Mouse (Mus musculus) stomach, embryonic 16.5 days (tissue): Measurements from ENCODE around the gene Oas1c. TPM values are rescaled to one million over a fixed set of nuclear protein-coding genes. Genes with fewer than 3 reads are reported as not detected.
A peak's percentile ranks its signal among the peaks of the same experiment; 100 is the strongest.

Experiments
- ATAC-seq: fragments of 200-750 bp; cut with Nextera tagmentation; 2 replicates; pipeline ENCODE4 v1.8.0; 2017; ENCODE audit warnings: moderate number of reproducible peaks, moderate TSS enrichment; ENCODE audit not compliant: insufficient read depth, low FRiP score
- H3K27ac ChIP-seq: fragments of 300-500 bp; sonication (generic); 2 replicates; pipeline ENCODE4 v1.5.1; 2014; ENCODE audit warnings: low read length
- H3K27me3 ChIP-seq: fragments of 300-500 bp; sonication (generic); 2 replicates; pipeline ENCODE4 v1.6.1; 2014; ENCODE audit warnings: low read length, control low read depth, mixed read lengths; ENCODE audit not compliant: control insufficient read depth, insufficient read depth
- H3K36me3 ChIP-seq: fragments of 300-500 bp; sonication (generic); 2 replicates; pipeline ENCODE4 v1.6.1; 2014; ENCODE audit warnings: low read length; ENCODE audit not compliant: control insufficient read depth, insufficient read depth
- H3K4me1 ChIP-seq: fragments of 300-500 bp; sonication (generic); 2 replicates; pipeline ENCODE4 v1.6.1; 2014; ENCODE audit warnings: low read length, control low read depth, mixed read lengths; ENCODE audit not compliant: control insufficient read depth, insufficient read depth
- H3K4me2 ChIP-seq: fragments of 300-500 bp; sonication (generic); 2 replicates; pipeline ENCODE4 v1.6.1; 2014; ENCODE audit warnings: low read depth, low read length, mixed read lengths
- H3K4me3 ChIP-seq: fragments of 300-500 bp; sonication (generic); replicated peaks from 2 replicates; pipeline ENCODE4 v1.5.1; 2014; ENCODE audit warnings: mild to moderate bottlenecking, low read length
- H3K9ac ChIP-seq: fragments of 300-500 bp; sonication (generic); 2 replicates; pipeline ENCODE4 v1.6.1; 2014; ENCODE audit warnings: low read length
- H3K9me3 ChIP-seq: fragments of 300-500 bp; sonication (generic); replicated peaks from 2 replicates; pipeline ENCODE4 v1.6.1; 2016; ENCODE audit warnings: low read length, control low read depth; ENCODE audit not compliant: control insufficient read depth
- WGBS: fragments of 180-500 bp; shearing (Covaris S2); extraction: QIAGEN DNeasy Blood & Tissue Kit; methylation state at CpG from one replicate; pipeline ENCODE4 v1.1.7; 2014; 5-methylcytosine and 5-hydroxymethylcytosine counted together
- polyA plus RNA-seq: library from polyadenylated mRNA; unstranded; fragments of >200 nt; fragmentation: Nextera tagmentation; extraction: Ambion mirVana; gene quantifications from 2 replicates; pipeline ENCODE4 v1.2.1, GENCODE M21; 2015

Oas1c gene
- 0.65 and 1.0 TPM in 2 replicates for polyA plus RNA-seq

DNA sequence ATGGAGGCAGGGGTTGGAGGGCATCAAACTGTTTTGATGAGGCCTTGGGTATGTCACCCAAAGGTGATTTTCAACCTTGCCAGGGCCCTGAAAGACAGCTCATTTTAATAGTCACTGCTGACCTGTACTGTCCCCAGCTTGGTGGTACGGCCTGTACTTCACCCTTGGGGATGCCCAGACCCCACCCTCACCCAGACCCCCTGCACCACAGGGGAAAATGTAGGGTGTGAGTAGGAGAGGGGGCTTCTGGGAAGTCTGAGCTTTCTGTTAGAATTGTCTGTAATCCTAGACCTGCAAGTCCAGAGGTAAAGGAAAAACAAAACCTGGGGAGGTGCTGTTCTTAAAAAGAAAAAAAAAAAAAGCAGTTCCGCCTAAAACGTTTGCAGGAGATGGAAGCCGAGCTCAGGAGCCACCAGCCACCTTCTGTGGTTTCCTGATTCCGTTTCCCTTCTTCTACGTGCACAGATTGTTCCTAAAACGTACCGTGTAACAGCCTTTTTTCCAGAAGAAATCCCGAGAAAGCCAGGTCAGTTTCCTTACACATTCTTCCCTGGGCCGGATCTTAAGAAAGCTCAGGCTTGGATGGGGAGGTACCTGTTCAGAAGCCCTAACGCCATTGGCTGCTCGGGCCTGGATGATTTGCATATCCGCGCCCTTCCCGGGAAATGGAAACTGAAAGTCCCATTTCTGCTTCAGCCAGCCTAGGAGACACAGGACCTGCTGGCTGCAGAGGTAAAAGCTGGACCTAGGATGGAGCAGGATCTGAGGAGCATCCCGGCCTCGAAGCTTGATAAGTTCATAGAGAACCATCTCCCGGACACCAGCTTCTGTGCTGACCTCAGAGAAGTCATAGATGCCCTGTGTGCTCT lies at the start of gene Oas1c:
Gene Oas1c (minus strand): TSS at position 564 of the 869 bp plus-strand sequence.
- H3K36me3 ChIP-seq: no peaks in the 10 kb centered on the region
- H3K4me3 ChIP-seq: peak within 1 kb of the TSS; percentile 53
- H3K27ac ChIP-seq: peak within 1 kb of the TSS; percentile 77
- 4% methylated on average over 18 of the region's 18 CpGs for whole genome bisulfite sequencing
- H3K27me3 ChIP-seq: no peaks in the 10 kb centered on the region
- no peaks in the 10 kb centered on the region for H3K9me3 ChIP-seq
- peak; percentile 92 for ATAC-seq
- H3K4me1 ChIP-seq: 0 out of 2 replicates have a peak, but pooled peaks cover 6% of the 10 kb centered on the region
- H3K4me2 ChIP-seq: peak within 1 kb of the TSS; percentile 69
- peak within 1 kb of the TSS; percentile 67 for H3K9ac ChIP-seq

DNA sequence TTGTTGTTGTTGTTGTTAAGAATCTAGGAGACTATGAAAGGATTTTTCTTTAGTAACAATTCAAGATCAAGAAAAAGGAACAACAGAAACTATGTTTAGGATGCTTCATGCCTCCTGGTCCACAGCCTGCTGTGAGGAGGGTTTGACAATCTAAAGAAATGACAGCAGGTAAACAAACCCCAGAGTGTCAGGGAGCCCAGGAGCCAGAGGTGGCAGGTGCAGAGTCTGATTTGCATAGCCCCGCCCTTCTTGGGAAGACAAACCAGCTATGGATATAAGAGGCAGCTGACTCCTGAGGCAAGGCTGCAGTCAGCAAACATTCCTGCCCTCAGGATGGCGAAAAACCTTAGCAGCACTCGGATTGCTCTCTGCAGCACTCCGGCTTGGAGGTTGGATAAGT lies 48.8 kb upstream of the Oas1c start, which contains the start of gene Oas1h:
Gene Oas1h (plus strand): TSS at position 301 of the 400 bp plus-strand sequence.
- H3K27me3 ChIP-seq: no peaks in the 10 kb centered on the region
- no peak within 1 kb of the TSS for H3K4me2 ChIP-seq
- H3K9ac ChIP-seq: no peak within 1 kb of the TSS
- H3K4me1 ChIP-seq: no peaks in the 10 kb centered on the region
- 39% methylated on average over 4 of the region's 4 CpGs for WGBS
- no peak within 1 kb of the TSS for H3K4me3 ChIP-seq
- no peak for ATAC-seq
- H3K27ac ChIP-seq: no peak within 1 kb of the TSS
- H3K36me3 ChIP-seq: no peaks in the 10 kb centered on the region
- H3K9me3 ChIP-seq: no peaks in the 10 kb centered on the region

DNA sequence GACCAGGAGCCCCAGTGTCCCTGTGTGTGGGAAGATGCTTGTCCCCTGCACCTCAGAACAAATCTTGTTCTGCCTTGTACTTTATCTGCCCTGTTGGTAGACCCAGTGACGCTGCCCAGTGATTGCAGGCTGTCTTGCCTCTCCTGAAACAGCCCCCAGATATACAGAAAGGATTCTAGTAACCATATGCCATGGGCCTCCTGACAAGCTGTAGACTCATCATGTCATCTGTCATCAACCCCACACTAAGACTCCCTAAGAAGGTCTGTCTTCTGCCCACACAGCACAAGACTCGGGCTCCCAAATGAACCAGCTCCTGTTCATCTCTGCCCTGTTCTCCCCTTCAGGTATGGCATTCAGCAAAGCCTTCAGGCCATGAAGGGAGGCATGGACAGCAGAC lies 46.9 kb upstream of the Oas1c start:
- Histone ChIP-seq H3K27me3 (no peaks in the 10 kb centered on the region), H3K9me3 (no peaks in the 10 kb centered on the region), H3K4me1 (no peaks in the 10 kb centered on the region), H3K4me2 (no peak overlapping the region), H3K27ac (no peak overlapping the region), H3K36me3 (no peaks in the 10 kb centered on the region), H3K4me3 (no peak overlapping the region), H3K9ac (no peak overlapping the region)
- 61% methylated on average over 2 of the region's 2 CpGs for WGBS
- no peak for ATAC-seq

- Histone ChIP-seq H3K36me3 (no peaks in the 10 kb centered on the region), H3K4me1 (no peaks in the 10 kb centered on the region), H3K9ac (no peak overlapping the region), H3K9me3 (no peaks in the 10 kb centered on the region), H3K27me3 (no peaks in the 10 kb centered on the region), H3K4me2 (no peak overlapping the region), H3K4me3 (no peak overlapping the region), H3K27ac (no peak overlapping the region)
- no peak for ATAC-seq
- WGBS: 57% methylated on average over 3 of the region's 3 CpGs
These were observed 37.4 kb upstream of the Oas1c start for GRCm38 (mm10) chr5:120849601-120850136.

DNA sequence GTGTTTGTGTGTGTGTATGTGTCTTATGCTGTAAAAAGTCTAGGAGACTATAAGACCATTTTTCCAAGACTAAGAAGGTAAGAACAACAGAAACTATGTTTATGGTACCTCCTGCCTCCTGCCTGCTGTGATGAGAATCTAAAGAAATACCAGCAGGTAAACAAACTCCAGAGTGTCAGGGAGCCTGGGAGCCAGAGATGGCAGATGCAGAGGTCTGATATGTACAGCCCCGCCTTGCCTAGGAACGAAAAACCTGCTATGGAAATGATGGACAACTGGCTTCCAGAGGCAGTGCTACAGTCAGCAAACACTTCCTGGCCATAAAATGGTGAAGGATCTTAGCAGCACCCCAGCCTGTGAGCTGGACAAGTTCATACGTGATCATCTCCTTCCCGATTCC lies 34.8 kb upstream of the Oas1c start, which contains the start of gene Oas1f:
Gene Oas1f (plus strand): TSS at position 301 of the 400 bp plus-strand sequence.
- WGBS: 49% methylated on average over 4 of the region's 4 CpGs

GRCm38 (mm10) chr5:120844713-120845112 lies 32.4 kb upstream of the Oas1c start:
- H3K9ac ChIP-seq: no peak overlapping the region
- no peak overlapping the region for H3K4me2 ChIP-seq
- H3K9me3 ChIP-seq: no peaks in the 10 kb centered on the region
- no peaks in the 10 kb centered on the region for H3K4me1 ChIP-seq
- no peak overlapping the region for H3K4me3 ChIP-seq
- H3K36me3 ChIP-seq: no peaks in the 10 kb centered on the region
- no peaks in the 10 kb centered on the region for H3K27me3 ChIP-seq
- ATAC-seq: 0 out of 2 replicates have a peak, but pooled peaks have one; percentile 33
- peak overlapping the region; percentile 29; the same call in 1 of the 2 replicates for H3K27ac ChIP-seq
- WGBS: 60% methylated on average over 3 of the region's 3 CpGs

More for the DNA sequence above, 34.8 kb upstream of the Oas1c start, which contains the start of gene Oas1f:
- Histone ChIP-seq H3K36me3 (no peaks in the 10 kb centered on the region), H3K9ac (no peak within 1 kb of the TSS), H3K4me3 (no peak within 1 kb of the TSS), H3K27me3 (no peaks in the 10 kb centered on the region), H3K27ac (no peak within 1 kb of the TSS), H3K9me3 (no peaks in the 10 kb centered on the region), H3K4me2 (no peak within 1 kb of the TSS), H3K4me1 (no peaks in the 10 kb centered on the region)
- no peak for ATAC-seq

DNA sequence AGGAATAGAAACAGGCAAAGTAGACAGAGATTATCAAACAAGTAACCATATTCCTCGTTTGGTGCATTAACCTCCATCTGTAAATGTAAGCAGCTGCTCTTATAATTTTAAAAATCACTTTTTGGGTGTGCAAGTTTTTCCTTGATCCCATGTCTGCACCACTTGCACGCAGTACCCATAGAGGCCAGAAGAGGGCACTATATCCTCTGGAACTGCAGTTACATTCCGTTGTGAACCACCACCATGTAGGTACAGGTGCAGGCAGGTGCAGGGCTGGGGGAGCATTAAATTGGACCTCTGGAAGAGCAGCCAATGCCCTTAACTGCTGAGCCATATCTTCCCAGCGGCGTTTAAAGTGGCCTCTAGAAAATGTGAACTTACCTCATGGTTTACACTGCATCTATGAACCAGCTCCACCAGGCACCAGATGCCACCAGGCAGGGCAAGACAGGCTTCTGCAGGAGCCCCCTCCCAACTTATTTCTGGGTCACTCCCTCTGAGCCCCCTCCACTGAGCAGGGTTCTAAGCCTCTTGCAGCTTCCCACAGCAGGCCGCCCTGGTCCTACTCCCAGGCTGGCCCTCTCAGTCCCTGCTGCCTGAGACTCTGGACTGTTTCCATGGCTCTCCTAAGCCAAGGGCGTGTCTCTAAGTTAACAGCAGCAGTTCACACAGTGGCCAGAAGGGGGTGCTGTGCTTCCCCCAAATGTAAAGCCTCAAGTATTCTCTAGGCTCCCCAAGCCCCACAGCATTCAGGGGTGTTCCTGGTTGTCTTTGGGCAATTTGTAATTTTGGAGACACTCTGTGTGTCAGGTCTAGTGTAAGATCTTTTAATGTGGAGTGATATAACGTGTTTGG lies 24.6 kb upstream of the Oas1c start:
- no peak for ATAC-seq
- H3K4me2 ChIP-seq: no peak overlapping the region

GRCm38 (mm10) chr5:120833335-120834280 lies 21.3 kb upstream of the Oas1c start:
- Histone ChIP-seq H3K27me3 (no peaks in the 10 kb centered on the region), H3K9ac (no peak overlapping the region), H3K27ac (no peak overlapping the region), H3K4me2 (no peak overlapping the region), H3K4me3 (no peak overlapping the region), H3K36me3 (no peaks in the 10 kb centered on the region), H3K4me1 (no peaks in the 10 kb centered on the region), H3K9me3 (no peaks in the 10 kb centered on the region)
- WGBS: 13% methylated on average over 17 of the region's 17 CpGs
- no peak for ATAC-seq

More for the DNA sequence above, 24.6 kb upstream of the Oas1c start:
- no peak overlapping the region for H3K27ac ChIP-seq
- WGBS: 9% methylated on average over 8 of the region's 8 CpGs
- no peaks in the 10 kb centered on the region for H3K27me3 ChIP-seq
- no peaks in the 10 kb centered on the region for H3K36me3 ChIP-seq
- no peak overlapping the region for H3K4me3 ChIP-seq
- no peaks in the 10 kb centered on the region for H3K9me3 ChIP-seq
- H3K9ac ChIP-seq: no peak overlapping the region
- H3K4me1 ChIP-seq: no peaks in the 10 kb centered on the region
